Mouse (Mus musculus): ENCODE results near the gene Adamts12. TPM values are rescaled to one million over a fixed set of nuclear protein-coding genes. Genes with fewer than 3 reads are reported as not detected.

Gene Adamts12
- total RNA-seq, 4 experiments from 2014 or later, result 0.61 to 1.4 (median 1.1) TPM

Other genes starting within 250 kb of the Adamts12 start
- under 1 TPM in 3 of 4 experiments, not detected in 1; 0.21 to 0.45 (median 0.24) TPM for gene C1qtnf3, start 112.5 kb upstream of the Adamts12 start, total RNA-seq (2022)
- gene Amacr, start 83.0 kb upstream of the Adamts12 start, total RNA-seq (2022), result 10 to 100 TPM; 16.4 to 20.0 (median 17.6) TPM
- gene Slc45a2, start 64.1 kb upstream of the Adamts12 start, total RNA-seq (2022), result not detected
- not detected for gene Rxfp3, start 26.8 kb upstream of the Adamts12 start, total RNA-seq (2022)

Measured in gastrocnemius, adult 8-10 months (tissue).